Mouse (Mus musculus): ENCODE measurements around the gene Has1.
"Not testable (repeated sequence)": the region's sequence is repeated elsewhere in the genome, so short reads cannot be mapped to it uniquely, and the experiment has no call there.

Gene Has1

GRCm38 (mm10) chr17:17844606-17845005 lies 10.4 kb downstream of the Has1 start:
- not testable (repeated sequence) for DNase-seq (ENCODE audit: low spot score in 2 of 2)

GRCm38 (mm10) chr17:17843534-17844261 lies 11.3 kb downstream of the Has1 start:
- no peak for DNase-seq (ENCODE audit: low spot score in 2 of 2)

GRCm38 (mm10) chr17:17840796-17841195 lies 14.2 kb downstream of the Has1 start:
- no peak for DNase-seq (ENCODE audit: low spot score in 2 of 2)

- DNase-seq (ENCODE audit: low spot score in 2 of 2): no peak
Observed at GRCm38 (mm10) chr17:17839276-17839675, 15.7 kb downstream of the Has1 start.

- DNase-seq (ENCODE audit: low spot score in 2 of 2): peak; percentile 94 to 96
Observed at GRCm38 (mm10) chr17:17837919-17838701, 16.9 kb downstream of the Has1 start.

- no peak for DNase-seq (ENCODE audit: low spot score in 2 of 2)
Observed at GRCm38 (mm10) chr17:17837426-17837825, 17.6 kb downstream of the Has1 start.

- peak in 1 of 2 experiments; percentile 21 for DNase-seq (ENCODE audit: low spot score in 2 of 2)
Observed at GRCm38 (mm10) chr17:17836101-17836500, 18.9 kb downstream of the Has1 start.

GRCm38 (mm10) chr17:17834896-17835295 lies 20.1 kb downstream of the Has1 start:
- no peak for DNase-seq (ENCODE audit: low spot score in 2 of 2)

- DNase-seq (ENCODE audit: low spot score in 2 of 2): no peak
Observed at GRCm38 (mm10) chr17:17830731-17831130, 24.3 kb downstream of the Has1 start.

GRCm38 (mm10) chr17:17829816-17830535 lies 25.0 kb downstream of the Has1 start:
- DNase-seq (ENCODE audit: low spot score in 2 of 2): no peak

- DNase-seq (ENCODE audit: low spot score in 2 of 2): no peak
Observed at GRCm38 (mm10) chr17:17829052-17829785, 25.8 kb downstream of the Has1 start.

- DNase-seq (ENCODE audit: low spot score in 2 of 2): peak; percentile 29 to 37
Observed at GRCm38 (mm10) chr17:17828191-17828981, 26.6 kb downstream of the Has1 start.

GRCm38 (mm10) chr17:17827658-17828190 lies 27.3 kb downstream of the Has1 start:
- DNase-seq (ENCODE audit: low spot score in 2 of 2): peak; percentile 50 to 64

GRCm38 (mm10) chr17:17826751-17827657 lies 28.0 kb downstream of the Has1 start, which contains the start of gene Spaca6:
Spaca6 (plus strand) TSS chr17:17827158.
- peak; percentile 83 to 91 for DNase-seq (ENCODE audit: low spot score in 2 of 2)

- DNase-seq (ENCODE audit: low spot score in 2 of 2): peak; percentile 38 to 54
Observed at GRCm38 (mm10) chr17:17825921-17826591, 28.9 kb downstream of the Has1 start.

GRCm38 (mm10) chr17:17823612-17824336 lies 31.2 kb downstream of the Has1 start:
- DNase-seq (ENCODE audit: low spot score in 2 of 2): no peak

- no peak for DNase-seq (ENCODE audit: low spot score in 2 of 2)
Observed at GRCm38 (mm10) chr17:17795527-17795926, 59.5 kb downstream of the Has1 start.
